In genomic region chrX:114897506-114897905, GRCm38 (mm10) we compare ENCODE assay signal across 39 mouse cellular contexts. TPM values are rescaled to one million over a fixed set of nuclear protein-coding genes. Genes with fewer than 3 reads are reported as not detected.
"Had no signal": no experiment of that assay in that cellular context is flagged by ENCODE, and none has a peak within 500 bp of the region (broad histone marks: within the 10 kb centered on the region; RNA-seq: fewer than 3 reads in every experiment).

No protein-coding gene starts in this region.

- DNase-seq: cerebellum, adult 9-11 months; cerebellum, postnatal 10 days; cerebellum, postnatal 14 days; cerebellum, postnatal 25 days; cerebellum, postnatal 36 days; embryo, embryonic 11 days; forebrain, postnatal 0 days; gastrocnemius, adult 2 months; gastrocnemius, postnatal 10 days; gastrocnemius, postnatal 14 days; gastrocnemius, postnatal 25 days; gastrocnemius, postnatal 36 days; heart, adult 11 months; heart, adult 18-20 months; heart, adult 2 months had no signal

- H3K27me3 ChIP-seq: embryonic facial prominence, embryonic 12.5 days; embryonic facial prominence, embryonic 13.5 days; embryonic facial prominence, embryonic 15.5 days; forebrain, embryonic 12.5 days; forebrain, embryonic 13.5 days; forebrain, embryonic 15.5 days had no signal

- ATAC-seq: forebrain, embryonic 13.5 days; forebrain, embryonic 14.5 days; forebrain, embryonic 15.5 days; forebrain, embryonic 16.5 days; forebrain, postnatal 0 days had no signal

- H3K9me3 ChIP-seq: embryonic facial prominence, embryonic 10.5 days; embryonic facial prominence, embryonic 12.5 days; embryonic facial prominence, embryonic 13.5 days; embryonic facial prominence, embryonic 15.5 days; forebrain, embryonic 10.5 days; forebrain, embryonic 12.5 days; forebrain, embryonic 13.5 days; heart, embryonic 10.5 days had no signal

- H3K36me3 ChIP-seq: embryonic facial prominence, embryonic 10.5 days; embryonic facial prominence, embryonic 12.5 days; embryonic facial prominence, embryonic 13.5 days; embryonic facial prominence, embryonic 15.5 days; forebrain, embryonic 10.5 days; forebrain, embryonic 12.5 days; forebrain, embryonic 15.5 days; heart, embryonic 10.5 days had no signal

- H3K27ac ChIP-seq: embryonic facial prominence, embryonic 10.5 days; embryonic facial prominence, embryonic 12.5 days; embryonic facial prominence, embryonic 13.5 days; embryonic facial prominence, embryonic 15.5 days; forebrain, embryonic 10.5 days; forebrain, embryonic 12.5 days; forebrain, embryonic 13.5 days; forebrain, embryonic 15.5 days; gastrocnemius, adult 2 months; heart, adult 2 months; heart, embryonic 10.5 days had no signal

- H3K4me3 ChIP-seq: embryonic facial prominence, embryonic 10.5 days; embryonic facial prominence, embryonic 12.5 days; embryonic facial prominence, embryonic 13.5 days; embryonic facial prominence, embryonic 15.5 days; erythroblast, embryonic 14.5 days; forebrain, embryonic 10.5 days; forebrain, embryonic 12.5 days; forebrain, embryonic 13.5 days; forebrain, embryonic 15.5 days; gastrocnemius, adult 2 months; heart, adult 2 months; heart, embryonic 10.5 days had no signal

- H3K9ac ChIP-seq: embryonic facial prominence, embryonic 12.5 days; embryonic facial prominence, embryonic 13.5 days; embryonic facial prominence, embryonic 15.5 days; forebrain, embryonic 12.5 days; forebrain, embryonic 13.5 days; forebrain, embryonic 15.5 days; forebrain, postnatal 0 days had no signal

- H3K4me1 ChIP-seq: embryonic facial prominence, embryonic 10.5 days; embryonic facial prominence, embryonic 12.5 days; embryonic facial prominence, embryonic 13.5 days; embryonic facial prominence, embryonic 15.5 days; forebrain, embryonic 10.5 days; forebrain, embryonic 12.5 days; forebrain, embryonic 13.5 days; forebrain, embryonic 15.5 days; heart, embryonic 10.5 days had no signal

- H3K4me2 ChIP-seq: embryonic facial prominence, embryonic 12.5 days; embryonic facial prominence, embryonic 13.5 days; embryonic facial prominence, embryonic 15.5 days; forebrain, embryonic 12.5 days; forebrain, embryonic 13.5 days; forebrain, embryonic 15.5 days had no signal

RNA-seq across cellular contexts. Expression of gene Ube2dnl1, which starts 7.3 kb away (rescaled TPM):
- total RNA-seq: common myeloid progenitor, adult 5-6 weeks; forebrain, postnatal 0 days; gastrocnemius, adult 18-20 months; gastrocnemius, adult 2 months; gastrocnemius, adult 8-10 months; gastrocnemius, postnatal 10 days; gastrocnemius, postnatal 14 days; gastrocnemius, postnatal 25 days; gastrocnemius, postnatal 36 days; gastrocnemius, postnatal 4 days; granulocyte monocyte progenitor cell, adult 5-6 weeks; heart, adult 18-20 months; heart, adult 2 months; heart, adult 8-10 months had no signal
- polyA plus RNA-seq: cortical plate, adult 2 months; embryonic facial prominence, embryonic 10.5 days; embryonic facial prominence, embryonic 11.5 days; embryonic facial prominence, embryonic 12.5 days; embryonic facial prominence, embryonic 13.5 days; embryonic facial prominence, embryonic 14.5 days; embryonic facial prominence, embryonic 15.5 days; erythroblast, embryonic 14.5 days; forebrain, embryonic 10.5 days; forebrain, embryonic 11.5 days; forebrain, embryonic 12.5 days; forebrain, embryonic 13.5 days; forebrain, embryonic 14.5 days; forebrain, embryonic 15.5 days; forebrain, embryonic 16.5 days; forebrain, postnatal 0 days; frontal cortex, adult 2 months; gonadal fat pad, adult 2 months; heart, adult 2 months; heart, embryonic 10.5 days had no signal

RNA-seq across cellular contexts. Expression of gene Ube2dnl2, which starts 9.9 kb away (rescaled TPM):
- total RNA-seq: common myeloid progenitor, adult 5-6 weeks; forebrain, postnatal 0 days; gastrocnemius, adult 18-20 months; gastrocnemius, adult 2 months; gastrocnemius, adult 8-10 months; gastrocnemius, postnatal 10 days; gastrocnemius, postnatal 14 days; gastrocnemius, postnatal 25 days; gastrocnemius, postnatal 36 days; gastrocnemius, postnatal 4 days; granulocyte monocyte progenitor cell, adult 5-6 weeks; heart, adult 18-20 months; heart, adult 2 months; heart, adult 8-10 months had no signal
- polyA plus RNA-seq: cortical plate, adult 2 months; embryonic facial prominence, embryonic 10.5 days; embryonic facial prominence, embryonic 11.5 days; embryonic facial prominence, embryonic 12.5 days; embryonic facial prominence, embryonic 13.5 days; embryonic facial prominence, embryonic 14.5 days; embryonic facial prominence, embryonic 15.5 days; forebrain, embryonic 10.5 days; forebrain, embryonic 11.5 days; forebrain, embryonic 12.5 days; forebrain, embryonic 13.5 days; forebrain, embryonic 14.5 days; forebrain, embryonic 15.5 days; forebrain, embryonic 16.5 days; forebrain, postnatal 0 days; frontal cortex, adult 2 months; gonadal fat pad, adult 2 months; heart, adult 2 months had no signal
